Mouse (Mus musculus): ENCODE data around the gene Nuak1.

Nuak1 gene

GRCm38 (mm10) chr10:84405135-84405776 is 35.1 kb downstream of the Nuak1 start:
- DNase-seq = no peak

GRCm38 (mm10) chr10:84401907-84402371 is 38.5 kb downstream of the Nuak1 start:
- peak; percentile 67 for DNase-seq

- no peak for DNase-seq
Observed at GRCm38 (mm10) chr10:84401189-84401588, 39.2 kb downstream of the Nuak1 start.

- DNase-seq = no peak
Observed at GRCm38 (mm10) chr10:84400037-84400681, 40.2 kb downstream of the Nuak1 start.

- DNase-seq = no peak
Observed at GRCm38 (mm10) chr10:84397276-84397675, 43.1 kb downstream of the Nuak1 start.

GRCm38 (mm10) chr10:84395885-84396659 is 44.3 kb downstream of the Nuak1 start:
- peak; percentile 74 for DNase-seq

- no peak for DNase-seq
Observed at GRCm38 (mm10) chr10:84395259-84395658, 45.1 kb downstream of the Nuak1 start.

- DNase-seq = no peak
Observed at GRCm38 (mm10) chr10:84393881-84394280, 46.5 kb downstream of the Nuak1 start.

GRCm38 (mm10) chr10:84393405-84393804 is 47.0 kb downstream of the Nuak1 start:
- no peak for DNase-seq

GRCm38 (mm10) chr10:84392723-84393081 is 47.7 kb downstream of the Nuak1 start:
- DNase-seq = no peak

GRCm38 (mm10) chr10:84392027-84392722 is 48.2 kb downstream of the Nuak1 start:
- DNase-seq = peak; percentile 54

GRCm38 (mm10) chr10:84389707-84390106 is 50.7 kb downstream of the Nuak1 start:
- DNase-seq = no peak

GRCm38 (mm10) chr10:84388357-84389141 is 51.8 kb downstream of the Nuak1 start:
- peak; percentile 47 for DNase-seq

GRCm38 (mm10) chr10:84387338-84387737 is 53.1 kb downstream of the Nuak1 start:
- DNase-seq = no peak

GRCm38 (mm10) chr10:84386625-84387242 is 53.7 kb downstream of the Nuak1 start:
- no peak for DNase-seq

GRCm38 (mm10) chr10:84386214-84386613 is 54.2 kb downstream of the Nuak1 start:
- no peak for DNase-seq

GRCm38 (mm10) chr10:84384761-84385160 is 55.6 kb downstream of the Nuak1 start:
- no peak for DNase-seq

GRCm38 (mm10) chr10:84382900-84383883 is 57.2 kb downstream of the Nuak1 start:
- DNase-seq = peak; percentile 59

- no peak for DNase-seq
Observed at GRCm38 (mm10) chr10:84381276-84381798, 59.1 kb downstream of the Nuak1 start.

- no peak for DNase-seq
Observed at GRCm38 (mm10) chr10:84379366-84379765, 61.0 kb downstream of the Nuak1 start.
